Mouse (Mus musculus) midbrain, postnatal 0 days (tissue): ENCODE measurements around the gene Polr2h. TPM values are rescaled to one million over a fixed set of nuclear protein-coding genes. Genes with fewer than 3 reads are reported as not detected.

Source experiments
- ATAC-seq: fragments of 200-750 bp; cut with Nextera tagmentation; 2 replicates; pipeline ENCODE4 v1.8.0; 2017; ENCODE audit warnings: moderate number of reproducible peaks, mild to moderate bottlenecking, moderate TSS enrichment, moderate library complexity; ENCODE audit not compliant: low FRiP score
- DNase-seq: peaks from one replicate; pipeline ENCODE4 v3.0.0-alpha.2; 2015; ENCODE audit warnings: low spot score
- H3K27ac ChIP-seq: fragments of 300-500 bp; sonication (generic); 2 replicates; pipeline ENCODE4 v1.5.1; 2014; ENCODE audit warnings: low read depth, mild to moderate bottlenecking, low read length, mixed read lengths
- H3K27me3 ChIP-seq: fragments of 300-500 bp; sonication (generic); 2 replicates; pipeline ENCODE4 v1.6.1; 2014; ENCODE audit warnings: low read length, control low read depth, mixed read lengths; ENCODE audit not compliant: insufficient read depth
- H3K36me3 ChIP-seq: fragments of 300-500 bp; sonication (generic); 2 replicates; pipeline ENCODE4 v1.6.1; 2014; ENCODE audit warnings: low read length, control low read depth, mixed read lengths; ENCODE audit not compliant: insufficient read depth
- H3K4me1 ChIP-seq: fragments of 300-500 bp; sonication (generic); 2 replicates; pipeline ENCODE4 v1.6.1; 2014; ENCODE audit warnings: mild to moderate bottlenecking, control low read depth, antibody characterized with exemption, low read length, mixed read lengths; ENCODE audit not compliant: insufficient read depth
- H3K4me2 ChIP-seq: fragments of 300-500 bp; sonication (generic); 2 replicates; pipeline ENCODE4 v1.6.1; 2014; ENCODE audit warnings: low read depth, mild to moderate bottlenecking, low read length, mixed read lengths; ENCODE audit not compliant: poor library complexity, severe bottlenecking
- H3K4me3 ChIP-seq: fragments of 300-500 bp; sonication (generic); 2 replicates; pipeline ENCODE4 v1.5.1; 2014; ENCODE audit warnings: low read depth, mild to moderate bottlenecking, low read length, moderate library complexity
- H3K9ac ChIP-seq: fragments of 300-500 bp; sonication (generic); replicated peaks from 2 replicates; pipeline ENCODE4 v1.6.1; 2014; ENCODE audit warnings: mild to moderate bottlenecking, low read length, moderate library complexity, mixed read lengths; ENCODE audit not compliant: poor library complexity, severe bottlenecking
- H3K9me3 ChIP-seq: fragments of 300-500 bp; sonication (generic); 2 replicates; pipeline ENCODE4 v1.6.1; 2016; ENCODE audit warnings: low read length, control low read depth
- CTCF ChIP-seq: IDR thresholded peaks from 2 replicates; pipeline ENCODE4 v1.5.1; 2016; ENCODE audit warnings: antibody characterized with exemption, mild to moderate bottlenecking
- WGBS: fragments of 180-500 bp; shearing (Covaris S2); extraction: QIAGEN DNeasy Blood & Tissue Kit; methylation state at CpG from one replicate; pipeline ENCODE4 v1.1.7; 2014; 5-methylcytosine and 5-hydroxymethylcytosine counted together
- polyA plus RNA-seq: library from polyadenylated mRNA; unstranded; fragments of >200 nt; fragmentation: Nextera tagmentation; extraction: Ambion mirVana; gene quantifications from 2 replicates; pipeline ENCODE4 v1.2.1, GENCODE M21; 2015
- total RNA-seq: library from RNA; depleted of rRNA; stranded (reverse); fragments of >200 nt; gene quantifications from 2 replicates; pipeline ENCODE4 v1.2.3, GENCODE M21; 2014

The Polr2h gene
- total and polyA plus RNA-seq, 2 experiments from 2014 or later, result 40.3 to 72.3 TPM

DNA sequence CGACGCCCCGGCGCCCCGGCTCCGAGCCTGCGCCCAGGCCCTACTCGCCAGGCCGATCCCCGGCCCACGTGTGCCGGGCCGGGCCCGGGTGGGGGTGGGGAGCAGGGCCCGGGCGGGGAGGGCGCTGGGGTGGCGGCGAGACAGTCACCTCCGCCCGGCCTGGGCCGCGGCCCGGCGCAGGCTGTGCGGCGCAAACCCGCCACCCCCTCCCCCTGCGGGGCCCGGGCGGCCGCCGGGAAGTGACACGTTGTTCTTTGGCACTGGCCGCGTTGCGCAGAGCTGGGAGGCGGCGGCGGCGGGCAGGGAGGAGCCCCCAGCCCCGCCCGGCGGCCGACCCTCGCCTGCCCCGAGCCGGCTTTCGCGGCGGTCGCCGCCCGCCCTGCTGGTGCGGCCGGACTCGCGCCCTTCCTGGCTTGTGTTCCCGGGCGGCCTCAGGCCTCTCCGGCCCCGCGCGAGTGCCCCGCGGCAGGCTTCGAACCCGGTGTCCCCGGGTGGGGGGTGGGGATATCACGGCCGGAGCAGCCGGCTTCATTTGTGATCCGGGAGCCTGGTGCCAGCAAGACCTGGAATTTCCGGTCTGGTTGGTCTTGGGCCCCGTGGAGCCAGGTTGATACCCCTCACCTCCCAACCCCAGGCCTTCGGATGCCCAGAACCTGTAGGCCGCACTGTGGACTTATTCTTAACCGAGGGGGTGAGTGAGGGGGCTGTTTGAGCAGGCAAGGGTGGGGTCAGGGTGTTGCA lies 44.3 kb upstream of the Polr2h start:
- DNase-seq, result peak; percentile 41
- no peaks in the 10 kb centered on the region for H3K27me3 ChIP-seq

DNA sequence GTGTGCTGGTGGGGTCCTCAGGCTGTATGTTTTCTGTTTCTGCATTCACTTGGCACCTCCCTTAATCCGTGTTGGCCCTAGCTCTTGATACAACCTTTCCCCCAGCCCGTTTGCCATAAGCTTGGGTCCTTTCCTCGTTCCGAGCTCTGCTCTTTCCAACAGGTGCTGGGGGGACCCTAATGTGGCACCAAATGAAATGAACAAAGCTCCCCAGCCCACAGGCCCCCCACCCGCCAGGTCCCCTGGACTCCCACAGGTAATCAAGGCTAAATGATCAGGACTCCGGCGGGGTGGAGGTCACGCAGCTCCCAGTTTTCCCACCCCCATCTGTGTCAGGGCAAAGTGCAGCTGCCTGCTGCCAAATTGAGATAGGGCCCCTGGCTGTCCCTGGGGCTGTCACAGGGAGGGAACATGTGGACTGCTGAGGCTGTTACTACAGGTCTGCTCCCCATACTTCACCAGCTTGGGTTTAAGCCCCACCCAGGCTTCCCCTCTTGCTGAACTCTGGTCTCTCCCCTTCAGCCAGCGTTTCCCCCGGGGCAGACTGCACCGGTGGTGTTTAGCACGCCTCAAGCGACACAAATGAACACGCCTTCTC lies 43.7 kb upstream of the Polr2h start:
- WGBS, result 15% methylated on average over 14 of the region's 14 CpGs
- H3K27ac ChIP-seq, result peak overlapping the region; percentile 82
- H3K36me3 ChIP-seq, result peaks cover 31% of the 10 kb centered on the region
- no peaks in the 10 kb centered on the region for H3K9me3 ChIP-seq
- H3K4me3 ChIP-seq, result peak overlapping the region; percentile 92
- ATAC-seq, result no peak
- TF ChIP-seq CTCF, result no peak
- H3K4me2 ChIP-seq, result peak overlapping the region; percentile 87
- H3K27me3 ChIP-seq, result no peaks in the 10 kb centered on the region
- no peak for DNase-seq
- peaks cover 8% of the 10 kb centered on the region for H3K4me1 ChIP-seq
- peak overlapping the region; percentile 96 for H3K9ac ChIP-seq

More for the DNA sequence above, 44.3 kb upstream of the Polr2h start:
- ATAC-seq, result peak; percentile 82
- H3K4me2 ChIP-seq, result peak overlapping the region; percentile 87
- H3K4me3 ChIP-seq, result peak overlapping the region; percentile 92
- TF ChIP-seq CTCF, result no peak
- peak overlapping the region; percentile 82 for H3K27ac ChIP-seq
- no peaks in the 10 kb centered on the region for H3K9me3 ChIP-seq
- peak overlapping the region; percentile 96 for H3K9ac ChIP-seq
- peaks cover 24% of the 10 kb centered on the region for H3K36me3 ChIP-seq
- WGBS, result under 1% methylated on average over 47 of the region's 78 CpGs
- H3K4me1 ChIP-seq, result peaks cover 8% of the 10 kb centered on the region

DNA sequence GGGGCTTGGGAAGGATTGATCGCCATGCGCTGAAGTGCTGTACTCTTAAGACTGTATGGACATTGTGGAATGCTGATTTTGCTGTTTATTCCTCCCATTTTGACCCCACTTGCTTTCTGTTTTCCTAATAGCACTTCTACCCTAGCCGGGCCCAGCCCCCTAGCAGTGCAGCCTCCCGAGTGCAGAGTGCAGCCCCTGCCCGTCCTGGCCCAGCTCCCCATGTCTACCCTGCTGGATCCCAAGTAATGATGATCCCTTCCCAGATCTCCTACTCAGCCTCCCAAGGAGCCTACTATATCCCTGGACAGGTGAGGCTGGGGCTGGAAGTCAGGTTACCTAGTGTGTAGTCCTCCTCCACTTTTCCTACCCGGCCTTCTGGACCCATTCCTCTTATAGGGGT lies 42.3 kb upstream of the Polr2h start:
- peaks cover 8% of the 10 kb centered on the region for H3K4me1 ChIP-seq
- TF ChIP-seq CTCF, result no peak
- no peaks in the 10 kb centered on the region for H3K27me3 ChIP-seq
- ATAC-seq (no peak), DNase-seq (no peak)
- 0 out of 2 replicates have a peak overlapping the region, but pooled peaks have one; percentile 6 for H3K4me2 ChIP-seq
- H3K27ac ChIP-seq, result no peak overlapping the region
- 93% methylated on average over 6 of the region's 6 CpGs for WGBS
- H3K9ac ChIP-seq, result 0 out of 2 replicates have a peak overlapping the region, but pooled peaks have one; percentile 19
- no peak overlapping the region for H3K4me3 ChIP-seq
- no peaks in the 10 kb centered on the region for H3K9me3 ChIP-seq
- peaks cover 45% of the 10 kb centered on the region for H3K36me3 ChIP-seq

DNA sequence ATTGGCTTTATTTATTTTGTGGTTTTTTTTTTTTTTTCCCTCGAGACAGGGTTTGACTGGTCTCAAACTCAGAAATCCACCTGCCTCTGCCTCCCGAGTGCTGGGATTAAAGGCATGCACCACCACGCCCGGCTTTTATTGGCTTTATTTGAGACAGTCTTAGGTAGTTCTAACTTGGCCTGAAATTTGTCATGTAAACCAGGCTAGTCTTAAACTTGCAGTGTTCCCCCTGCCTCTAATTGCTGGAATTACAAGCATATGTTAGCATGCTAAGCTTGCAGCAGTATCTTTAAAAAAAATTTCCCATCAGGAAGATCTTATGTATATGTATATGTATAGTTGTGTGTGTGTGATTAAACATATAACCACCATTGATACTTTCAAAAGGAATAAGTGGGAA lies 40.8 kb upstream of the Polr2h start:
- H3K4me3 ChIP-seq, result no peak overlapping the region
- H3K4me2 ChIP-seq, result no peak overlapping the region
- H3K27me3 ChIP-seq, result no peaks in the 10 kb centered on the region
- peaks cover 59% of the 10 kb centered on the region for H3K36me3 ChIP-seq
- DNase-seq (no peak), ATAC-seq (no peak)
- 89% methylated on average over 4 of the region's 4 CpGs for WGBS
- TF ChIP-seq CTCF, result peak; percentile 49
- no peaks in the 10 kb centered on the region for H3K9me3 ChIP-seq
- H3K4me1 ChIP-seq, result peaks cover 8% of the 10 kb centered on the region
- H3K9ac ChIP-seq, result no peak overlapping the region
- H3K27ac ChIP-seq, result no peak overlapping the region

DNA sequence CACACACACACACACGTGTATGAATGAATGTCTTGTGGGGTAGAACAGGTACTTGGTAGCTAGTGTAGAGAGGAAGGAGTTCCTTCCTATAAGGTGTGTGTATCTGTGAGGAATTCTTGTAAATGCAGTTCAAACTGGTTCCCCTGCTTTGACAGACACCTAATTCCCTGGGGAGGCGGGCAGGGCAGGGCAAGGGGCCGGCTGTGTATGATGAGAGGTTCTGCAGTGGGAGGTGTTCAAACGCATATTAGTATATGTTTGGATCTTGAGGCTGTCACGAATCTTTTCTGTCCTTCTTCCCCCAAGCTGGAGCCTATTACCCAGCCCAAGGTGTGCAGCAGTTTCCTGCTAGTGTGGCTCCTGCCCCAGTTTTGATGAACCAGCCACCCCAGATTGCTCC lies 40.1 kb upstream of the Polr2h start:
- peaks cover 66% of the 10 kb centered on the region for H3K36me3 ChIP-seq
- WGBS, result 91% methylated on average over 5 of the region's 5 CpGs
- H3K27ac ChIP-seq, result no peak overlapping the region
- H3K4me3 ChIP-seq, result no peak overlapping the region
- TF ChIP-seq CTCF, result no peak
- H3K4me1 ChIP-seq, result peaks cover 8% of the 10 kb centered on the region
- ATAC-seq (no peak), DNase-seq (no peak)
- H3K9me3 ChIP-seq, result no peaks in the 10 kb centered on the region
- H3K4me2 ChIP-seq, result no peak overlapping the region
- no peak overlapping the region for H3K9ac ChIP-seq
- no peaks in the 10 kb centered on the region for H3K27me3 ChIP-seq

DNA sequence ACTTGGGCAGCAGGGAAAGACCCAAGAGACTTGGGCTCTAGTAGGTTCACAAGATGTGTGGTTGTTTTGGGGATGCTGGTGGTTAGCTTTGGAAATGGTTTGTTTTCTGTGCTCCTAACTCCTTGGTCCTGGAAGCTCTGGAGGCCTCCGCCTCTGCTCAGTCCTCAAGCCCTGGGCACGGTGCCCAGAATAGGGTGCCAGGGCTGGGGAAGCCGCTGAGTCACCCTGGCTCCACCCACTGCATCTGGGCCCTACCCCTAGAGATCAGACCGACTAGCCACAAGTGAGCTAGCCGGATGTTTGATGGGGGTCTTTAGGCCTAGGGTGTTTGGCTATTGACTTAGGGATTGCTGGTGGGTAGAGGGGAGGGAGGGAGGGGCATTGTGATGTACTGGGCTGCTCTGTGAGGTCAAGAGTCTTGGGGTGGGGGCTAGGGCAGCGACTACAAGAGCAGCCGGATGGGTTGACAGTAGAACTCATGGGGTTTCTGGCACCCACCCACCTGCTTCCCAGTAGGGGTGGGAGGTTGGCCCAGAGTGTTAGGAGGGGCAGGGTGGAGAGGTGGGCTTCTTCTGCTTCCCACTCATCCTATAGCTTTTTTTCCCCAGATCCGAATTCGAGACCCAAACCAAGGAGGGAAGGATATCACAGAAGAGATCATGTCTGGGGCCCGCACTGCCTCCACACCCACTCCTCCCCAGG lies 39.3 kb upstream of the Polr2h start:
- Histone ChIP-seq H3K4me2 (no peak overlapping the region), H3K4me3 (no peak overlapping the region), H3K27ac (no peak overlapping the region), H3K4me1 (peaks cover 8% of the 10 kb centered on the region), H3K9me3 (no peaks in the 10 kb centered on the region), H3K9ac (no peak overlapping the region), H3K27me3 (no peaks in the 10 kb centered on the region), H3K36me3 (peaks cover 73% of the 10 kb centered on the region)
- peak; percentile 58 for DNase-seq
- no peak for ATAC-seq
- no peak for TF ChIP-seq CTCF
- 78% methylated on average over 9 of the region's 10 CpGs for WGBS
